Mouse (Mus musculus) heart, postnatal 0 days (tissue): ENCODE data around the gene Gpc3. TPM values are rescaled to one million over a fixed set of nuclear protein-coding genes. Genes with fewer than 3 reads are reported as not detected.
"Not testable (repeated sequence)": the region's sequence is repeated elsewhere in the genome, so short reads cannot be mapped to it uniquely, and the experiment has no call there.

Experiments used
- ATAC-seq: fragments of 200-750 bp; cut with Nextera tagmentation; 2 replicates; pipeline ENCODE4 v1.8.0; 2017; ENCODE audit warnings: low read depth, moderate number of reproducible peaks, moderate library complexity; ENCODE audit not compliant: insufficient read depth
- DNase-seq: peaks from one replicate; pipeline ENCODE4 v3.0.0-alpha.2; 2016; ENCODE audit warnings: low spot score
- H3K27ac ChIP-seq: fragments of 300-500 bp; sonication (generic); 2 replicates; pipeline ENCODE4 v1.5.1; 2014; ENCODE audit warnings: low read depth, mild to moderate bottlenecking
- H3K27me3 ChIP-seq: fragments of 300-500 bp; sonication (generic); 2 replicates; pipeline ENCODE4 v1.6.1; 2014; ENCODE audit warnings: low read length, mixed read lengths; ENCODE audit not compliant: control insufficient read depth, insufficient read depth
- H3K36me3 ChIP-seq: fragments of 300-500 bp; sonication (generic); replicated peaks from 2 replicates; pipeline ENCODE4 v1.6.1; 2014; ENCODE audit warnings: low read length, mixed read lengths; ENCODE audit not compliant: control insufficient read depth, insufficient read depth
- H3K4me1 ChIP-seq: fragments of 300-500 bp; sonication (generic); 2 replicates; pipeline ENCODE4 v1.6.1; 2014; ENCODE audit warnings: antibody characterized with exemption; ENCODE audit not compliant: control insufficient read depth, insufficient read depth
- H3K4me2 ChIP-seq: fragments of 300-500 bp; sonication (generic); 2 replicates; pipeline ENCODE4 v1.6.1; 2014; ENCODE audit warnings: low read depth, mild to moderate bottlenecking, low read length, moderate library complexity
- H3K4me3 ChIP-seq: fragments of 300-500 bp; sonication (generic); 2 replicates; pipeline ENCODE4 v1.5.1; 2014; ENCODE audit warnings: low read depth, low read length
- H3K9ac ChIP-seq: fragments of 300-500 bp; sonication (generic); replicated peaks from 2 replicates; pipeline ENCODE4 v1.6.1; 2014; ENCODE audit warnings: low read depth, low read length, mixed read lengths
- H3K9me3 ChIP-seq: fragments of 300-500 bp; sonication (generic); replicated peaks from 2 replicates; pipeline ENCODE4 v1.6.1; 2016; ENCODE audit warnings: low read length; ENCODE audit not compliant: control insufficient read depth
- CTCF ChIP-seq: IDR thresholded peaks from 2 replicates; pipeline ENCODE4 v1.5.1; 2016; ENCODE audit warnings: antibody characterized with exemption, control low read depth, low read depth
- EP300 ChIP-seq: IDR thresholded peaks from 2 replicates; pipeline ENCODE4 v1.6.1; 2016; ENCODE audit warnings: antibody characterized with exemption, low read depth
- WGBS: fragments of 180-500 bp; shearing (Covaris S2); extraction: QIAGEN DNeasy Blood & Tissue Kit; methylation state at CpG from one replicate; pipeline ENCODE4 v1.1.7; 2014; 5-methylcytosine and 5-hydroxymethylcytosine counted together
- polyA plus RNA-seq: library from polyadenylated mRNA; unstranded; fragments of >200 nt; fragmentation: Nextera tagmentation; extraction: Ambion mirVana; gene quantifications from 2 replicates; pipeline ENCODE4 v1.2.1, GENCODE M21; 2015
- total RNA-seq: library from RNA; depleted of rRNA; stranded (reverse); fragments of >200 nt; gene quantifications from 2 replicates; pipeline ENCODE4 v1.2.3, GENCODE M21; 2014; ENCODE audit warnings: low replicate concordance

Gene Gpc3
- total and polyA plus RNA-seq, 2 experiments from 2014 or later, result 45.1 to 140 TPM

DNA sequence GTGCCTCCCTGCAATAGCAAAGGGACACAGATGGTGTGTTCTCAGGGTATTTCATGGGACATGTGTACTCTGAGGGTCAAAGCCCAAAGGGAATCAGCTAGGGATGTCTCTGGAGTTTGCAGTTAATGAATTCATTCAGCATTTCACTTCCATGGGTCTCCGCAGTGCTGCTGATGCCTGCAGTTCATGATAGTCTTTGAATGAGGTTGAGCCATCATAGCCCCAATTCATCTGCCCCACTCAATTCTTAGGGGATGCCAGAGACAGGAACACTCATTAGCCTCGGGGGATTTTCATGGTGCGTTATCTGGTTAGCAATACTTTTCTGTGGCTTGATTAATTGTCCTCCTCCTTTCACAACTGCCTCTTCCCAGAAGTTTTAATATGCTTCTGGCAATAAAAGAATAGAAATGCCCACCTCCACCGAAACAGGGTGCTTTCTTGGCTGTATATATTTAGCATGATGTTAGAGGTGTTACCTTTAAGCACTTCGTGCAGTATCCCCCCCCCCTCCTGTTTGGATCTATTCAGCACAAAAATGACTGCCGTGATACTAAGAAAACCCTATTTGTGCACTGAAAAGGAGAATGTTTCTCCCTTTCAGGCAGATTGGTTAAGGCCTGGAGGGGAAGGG is 244.3 kb downstream of the Gpc3 start:
- DNase-seq (no peak), ATAC-seq (no peak)
- Histone ChIP-seq H3K4me3 (no peak overlapping the region), H3K9ac (no peak overlapping the region), H3K27me3 (no peaks in the 10 kb centered on the region), H3K9me3 (no peaks in the 10 kb centered on the region), H3K36me3 (no peaks in the 10 kb centered on the region), H3K4me2 (no peak overlapping the region), H3K27ac (no peak overlapping the region), H3K4me1 (no peaks in the 10 kb centered on the region)
- 72% methylated on average over 6 of the region's 6 CpGs for WGBS
- TF ChIP-seq EP300 (no peak), CTCF (no peak)

DNA sequence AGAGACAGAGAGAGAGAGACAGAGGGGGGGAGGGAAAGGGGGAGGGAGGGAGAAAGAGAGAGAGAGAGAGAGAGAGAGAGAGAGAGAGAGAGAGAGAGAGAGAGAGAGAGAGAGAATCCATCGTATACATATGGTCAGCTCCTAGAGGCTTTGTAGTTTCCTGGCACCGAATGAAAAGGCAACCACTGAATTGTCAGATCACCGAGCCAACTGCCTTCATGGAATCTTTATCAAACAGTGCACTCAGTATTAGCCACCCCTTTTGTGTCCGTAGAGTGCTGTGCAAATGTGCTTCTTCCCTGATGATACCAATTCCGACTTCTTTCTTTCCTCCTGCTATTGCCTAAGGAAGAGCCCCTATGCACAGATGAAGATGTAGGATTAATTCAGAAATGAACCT is 246.9 kb downstream of the Gpc3 start:
- no peak for DNase-seq
- H3K9ac ChIP-seq, result no peak overlapping the region
- no peaks in the 10 kb centered on the region for H3K9me3 ChIP-seq
- H3K27ac ChIP-seq, result no peak overlapping the region
- TF ChIP-seq EP300 (no peak), CTCF (no peak)
- 51% methylated on average over 5 of the region's 5 CpGs for WGBS
- H3K4me2 ChIP-seq, result no peak overlapping the region
- H3K27me3 ChIP-seq, result no peaks in the 10 kb centered on the region
- no peak for ATAC-seq
- H3K36me3 ChIP-seq, result no peaks in the 10 kb centered on the region
- no peak overlapping the region for H3K4me3 ChIP-seq
- H3K4me1 ChIP-seq, result no peaks in the 10 kb centered on the region

DNA sequence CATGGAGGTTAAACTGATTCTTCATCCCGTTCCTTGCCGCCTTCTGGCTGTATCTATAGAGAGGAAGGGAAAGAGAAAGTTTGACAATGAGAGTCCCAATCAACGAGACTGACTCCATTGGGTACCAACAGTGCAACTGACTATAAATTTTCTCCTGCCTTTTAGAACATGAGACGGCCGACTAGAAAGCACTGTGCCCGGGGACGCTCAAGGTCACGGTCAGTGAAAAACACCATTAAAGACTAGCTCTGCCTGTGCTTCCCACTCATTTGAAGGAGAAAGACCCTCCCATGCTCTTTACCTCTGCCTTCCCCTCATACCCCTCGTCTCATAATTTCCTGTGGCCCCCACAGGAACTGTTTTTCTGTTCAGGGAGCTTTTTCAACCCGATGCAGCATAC is 248.0 kb downstream of the Gpc3 start:
- Histone ChIP-seq H3K9ac (no peak overlapping the region), H3K36me3 (no peaks in the 10 kb centered on the region), H3K4me2 (no peak overlapping the region), H3K4me3 (no peak overlapping the region), H3K9me3 (no peaks in the 10 kb centered on the region), H3K27ac (no peak overlapping the region), H3K4me1 (no peaks in the 10 kb centered on the region), H3K27me3 (no peaks in the 10 kb centered on the region)
- ATAC-seq (no peak), DNase-seq (no peak)
- WGBS, result 74% methylated on average over 10 of the region's 10 CpGs
- TF ChIP-seq EP300 (no peak), CTCF (no peak)

DNA sequence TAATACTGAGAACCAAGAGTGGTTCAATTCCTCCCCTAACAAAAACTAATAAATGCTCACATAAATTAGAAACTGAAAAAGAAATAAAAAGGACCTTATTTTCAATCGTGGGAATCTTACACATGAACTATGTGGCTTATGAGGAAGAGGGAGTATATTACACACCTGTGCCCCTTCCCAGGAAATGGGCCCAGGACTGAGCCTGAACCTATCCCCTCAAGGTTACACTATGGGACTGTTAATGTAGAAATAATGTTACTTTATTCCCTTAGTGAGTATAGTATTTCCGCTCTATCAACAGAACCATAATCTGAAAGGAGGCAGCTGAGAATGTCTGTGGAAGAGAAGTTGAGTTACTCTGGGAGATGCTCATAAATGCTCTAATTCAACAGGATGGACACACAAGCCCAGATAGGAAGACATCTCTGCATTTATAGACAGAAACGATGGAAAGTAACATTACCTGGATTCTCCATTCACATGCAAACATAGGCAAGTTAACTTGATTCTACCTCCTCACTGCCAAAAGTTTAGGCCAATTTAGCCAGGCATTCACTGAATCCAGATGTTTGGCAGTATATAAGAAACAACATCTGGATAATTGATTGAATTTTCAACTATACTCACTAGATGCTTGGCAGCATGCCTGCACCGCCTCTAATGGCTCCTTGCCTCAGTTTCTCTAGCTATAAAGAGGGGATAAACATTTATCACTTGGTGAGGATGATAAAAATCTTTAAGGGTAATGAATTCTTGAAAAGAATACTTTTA is 251.3 kb downstream of the Gpc3 start:
- 81% methylated on average over 4 of the region's 4 CpGs for WGBS
- no peak for DNase-seq
- H3K4me1 ChIP-seq, result no peaks in the 10 kb centered on the region
- no peak for ATAC-seq
- TF ChIP-seq EP300, result no peak
- no peak for TF ChIP-seq CTCF
- H3K27me3 ChIP-seq, result no peaks in the 10 kb centered on the region
- no peak overlapping the region for H3K27ac ChIP-seq
- no peak overlapping the region for H3K4me2 ChIP-seq
- no peak overlapping the region for H3K9ac ChIP-seq
- no peak overlapping the region for H3K4me3 ChIP-seq
- no peaks in the 10 kb centered on the region for H3K36me3 ChIP-seq
- no peaks in the 10 kb centered on the region for H3K9me3 ChIP-seq

DNA sequence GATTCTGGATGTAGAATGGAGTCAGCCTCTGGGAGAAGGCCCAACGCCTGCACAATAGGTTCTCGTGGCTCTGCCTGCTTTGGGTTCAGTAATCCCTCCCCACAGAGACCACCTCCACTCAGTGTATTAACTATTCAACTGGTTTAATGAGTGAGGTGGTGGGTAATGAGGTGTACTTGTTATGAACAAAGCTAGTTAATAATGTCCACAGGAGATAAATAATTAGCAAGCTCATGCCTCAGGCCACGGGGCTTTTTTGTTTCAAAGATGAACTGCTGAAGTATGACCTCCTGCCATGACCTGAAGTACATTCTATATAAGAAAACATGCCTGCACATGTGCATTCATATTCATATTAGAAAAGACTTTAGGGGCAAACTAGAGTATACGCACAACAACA is 260.8 kb downstream of the Gpc3 start:
- Histone ChIP-seq H3K27me3 (no peaks in the 10 kb centered on the region), H3K4me3 (no peak overlapping the region), H3K9ac (no peak overlapping the region), H3K9me3 (no peaks in the 10 kb centered on the region), H3K27ac (no peak overlapping the region), H3K4me1 (no peaks in the 10 kb centered on the region), H3K36me3 (no peaks in the 10 kb centered on the region), H3K4me2 (no peak overlapping the region)
- DNase-seq, result no peak
- 76% methylated on average over 4 of the region's 4 CpGs for WGBS
- no peak for ATAC-seq
- TF ChIP-seq EP300 (no peak), CTCF (no peak)

DNA sequence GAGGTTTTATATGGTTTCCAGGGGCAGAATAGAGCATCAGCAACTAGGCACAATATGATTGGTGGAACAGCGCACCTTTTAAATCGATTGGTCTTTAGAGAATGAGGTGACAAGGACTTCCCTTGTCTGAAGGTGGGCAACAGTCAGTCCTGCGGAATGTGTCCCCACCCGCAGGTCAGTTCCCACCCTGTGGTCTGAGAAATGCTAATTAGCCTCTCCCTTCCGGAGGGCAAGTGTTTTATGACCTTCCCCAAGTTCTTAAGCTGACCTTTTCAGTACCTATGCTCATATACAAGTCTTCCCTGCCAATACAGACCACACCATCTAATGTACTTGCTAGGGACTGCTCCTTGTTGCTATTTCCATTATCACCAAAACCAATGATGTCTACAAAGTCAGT is 263.1 kb downstream of the Gpc3 start:
- not testable (repeated sequence) for H3K36me3 ChIP-seq, H3K9ac ChIP-seq, H3K4me2 ChIP-seq, H3K4me1 ChIP-seq, H3K27me3 ChIP-seq, H3K9me3 ChIP-seq, DNase-seq, H3K4me3 ChIP-seq, ATAC-seq, H3K27ac ChIP-seq
- 77% methylated on average over 5 of the region's 5 CpGs for WGBS
